Mouse (Mus musculus): ENCODE data around the gene Hoxd3. TPM values are rescaled to one million over a fixed set of nuclear protein-coding genes. Genes with fewer than 3 reads are reported as not detected.

Hoxd3 gene
- polyA plus RNA-seq, 1 experiment from 2014 or later, result 3.3 TPM

DNA sequence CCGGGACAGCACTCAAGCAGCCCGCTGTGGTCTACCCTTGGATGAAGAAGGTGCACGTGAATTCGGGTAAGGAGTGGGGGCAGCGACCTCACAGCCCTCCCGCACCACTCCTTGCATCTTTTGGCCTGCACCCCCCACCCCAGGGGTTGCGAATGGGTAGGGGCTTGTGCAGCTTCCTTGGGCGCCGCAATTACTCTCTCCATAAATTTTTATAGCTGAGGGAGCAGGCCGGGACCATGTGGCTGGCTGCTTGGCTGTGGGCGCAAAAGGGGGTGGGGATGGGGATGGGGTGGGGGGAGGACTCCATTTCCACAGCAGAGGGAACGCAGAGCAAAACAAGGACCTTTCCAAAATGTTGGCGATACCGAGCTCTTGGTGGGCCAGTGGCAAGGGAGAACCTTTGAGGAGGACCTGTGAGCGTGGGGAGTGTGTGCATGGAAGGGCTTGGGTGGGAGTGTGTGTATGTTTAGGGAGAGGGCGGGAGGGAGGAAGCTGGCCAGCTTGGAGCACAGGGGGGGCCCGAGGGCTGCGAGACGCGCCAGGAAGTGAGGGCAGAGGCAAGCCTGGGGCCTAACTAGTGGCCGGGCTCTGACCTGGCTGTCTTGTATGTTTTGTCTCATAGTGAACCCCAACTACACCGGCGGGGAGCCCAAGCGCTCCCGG lies 16.0 kb downstream of the Hoxd3 start:
- no peak overlapping the region for H3K27ac ChIP-seq
- no peak overlapping the region for H3K9ac ChIP-seq
- under 1% methylated on average over 24 of the region's 25 CpGs for WGBS
- H3K9me3 ChIP-seq, result no peaks in the 10 kb centered on the region
- H3K36me3 ChIP-seq, result no peaks in the 10 kb centered on the region
- H3K4me3 ChIP-seq, result peak overlapping the region; percentile 33
- peaks cover 98% of the 10 kb centered on the region for H3K27me3 ChIP-seq
- ATAC-seq (ENCODE audit: insufficient number of reproducible peaks, insufficient read depth, low FRiP score, low TSS enrichment, low read depth), result no peak
- H3K4me2 ChIP-seq, result peak overlapping the region; percentile 54
- peaks cover 8% of the 10 kb centered on the region for H3K4me1 ChIP-seq

DNA sequence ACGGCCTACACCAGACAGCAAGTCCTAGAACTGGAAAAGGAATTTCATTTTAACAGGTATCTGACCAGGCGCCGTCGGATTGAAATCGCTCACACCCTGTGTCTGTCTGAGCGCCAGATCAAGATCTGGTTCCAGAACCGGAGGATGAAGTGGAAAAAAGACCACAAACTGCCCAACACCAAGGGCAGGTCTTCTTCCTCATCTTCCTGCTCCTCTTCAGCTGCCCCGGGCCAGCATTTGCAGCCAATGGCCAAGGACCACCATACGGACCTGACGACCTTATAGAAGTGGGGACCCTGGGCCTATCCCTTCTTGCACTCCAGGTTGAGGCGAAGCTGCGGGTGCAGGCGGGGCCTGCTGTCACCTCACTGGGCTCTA lies 16.6 kb downstream of the Hoxd3 start:
- no peaks in the 10 kb centered on the region for H3K9me3 ChIP-seq
- peaks cover 9% of the 10 kb centered on the region for H3K4me1 ChIP-seq
- H3K4me2 ChIP-seq, result no peak overlapping the region
- H3K27me3 ChIP-seq, result peaks cover 98% of the 10 kb centered on the region
- H3K36me3 ChIP-seq, result no peaks in the 10 kb centered on the region
- whole genome bisulfite sequencing, result 4% methylated on average over 13 of the region's 13 CpGs
- no peak overlapping the region for H3K27ac ChIP-seq
- H3K9ac ChIP-seq, result no peak overlapping the region
- ATAC-seq (ENCODE audit: insufficient number of reproducible peaks, insufficient read depth, low FRiP score, low TSS enrichment, low read depth), result 0 out of 2 replicates have a peak, but pooled peaks have one; percentile 26
- no peak overlapping the region for H3K4me3 ChIP-seq

DNA sequence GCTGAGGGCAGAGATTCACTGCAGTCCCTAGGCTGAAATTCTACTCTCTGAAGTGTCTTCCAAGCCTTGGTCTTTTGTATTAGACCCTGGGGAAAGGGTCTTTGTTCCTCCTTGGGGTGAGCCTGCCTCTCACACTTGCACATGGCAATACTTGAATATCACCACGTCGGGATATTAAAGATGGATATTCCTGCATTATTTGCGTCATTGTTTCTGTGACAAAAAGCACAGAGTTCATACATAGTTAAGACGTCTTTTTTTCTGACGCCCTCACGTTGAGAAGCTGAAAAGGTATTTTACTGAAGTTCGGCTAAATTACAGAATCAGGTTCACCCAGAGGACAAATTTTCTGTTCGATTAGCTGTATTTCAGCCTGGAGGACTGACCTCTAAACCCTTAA lies 18.6 kb downstream of the Hoxd3 start:
- no peak for ATAC-seq (ENCODE audit: insufficient number of reproducible peaks, insufficient read depth, low FRiP score, low TSS enrichment, low read depth)
- Histone ChIP-seq H3K9ac (no peak overlapping the region), H3K9me3 (no peaks in the 10 kb centered on the region), H3K4me2 (no peak overlapping the region), H3K27me3 (peaks cover 98% of the 10 kb centered on the region), H3K36me3 (no peaks in the 10 kb centered on the region), H3K27ac (no peak overlapping the region), H3K4me3 (no peak overlapping the region), H3K4me1 (peaks cover 11% of the 10 kb centered on the region)
- WGBS, result 7% methylated on average over 8 of the region's 8 CpGs

GRCm38 (mm10) chr2:74731055-74731454 lies 19.3 kb downstream of the Hoxd3 start:
- peaks cover 18% of the 10 kb centered on the region for H3K4me1 ChIP-seq
- H3K36me3 ChIP-seq, result no peaks in the 10 kb centered on the region
- H3K27ac ChIP-seq, result no peak overlapping the region
- no peak overlapping the region for H3K4me2 ChIP-seq
- no peak overlapping the region for H3K4me3 ChIP-seq
- peaks cover 98% of the 10 kb centered on the region for H3K27me3 ChIP-seq
- H3K9ac ChIP-seq, result no peak overlapping the region
- ATAC-seq (ENCODE audit: insufficient number of reproducible peaks, insufficient read depth, low FRiP score, low TSS enrichment, low read depth), result no peak
- no peaks in the 10 kb centered on the region for H3K9me3 ChIP-seq

DNA sequence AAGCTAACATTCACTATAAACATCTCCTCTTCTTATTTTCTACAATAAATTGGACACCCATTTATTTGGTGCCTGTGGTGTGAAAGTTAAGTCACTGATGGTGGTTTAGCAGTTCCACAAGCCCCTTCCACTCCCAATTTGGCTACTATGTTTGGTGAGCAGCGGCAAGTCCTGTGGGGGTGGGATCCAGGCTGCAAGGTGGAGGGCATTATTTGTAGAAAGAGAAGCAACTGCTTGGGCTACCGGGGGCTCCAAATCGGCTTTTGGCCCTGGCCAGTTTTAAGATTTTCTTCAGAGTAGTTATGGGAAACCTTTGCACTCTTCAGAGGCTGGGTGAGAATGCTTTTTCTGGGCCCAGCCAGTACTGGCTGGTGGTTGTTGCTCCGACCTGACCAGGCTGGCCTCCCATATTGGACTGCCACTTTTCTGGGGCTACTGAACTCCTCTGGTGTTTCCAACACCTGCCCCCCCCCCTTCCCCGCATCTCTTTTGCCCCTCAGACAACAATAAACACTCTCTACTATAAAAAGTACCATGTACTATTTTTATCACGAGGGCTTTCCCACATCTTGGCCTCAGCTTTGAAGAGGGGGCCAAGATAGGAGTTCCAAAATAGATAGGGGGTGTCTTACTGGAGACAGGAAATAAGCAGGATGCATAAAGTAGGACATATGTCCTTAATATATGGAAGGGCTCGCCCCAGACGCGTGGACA lies 20.2 kb downstream of the Hoxd3 start:
- Histone ChIP-seq H3K27ac (no peak overlapping the region), H3K9ac (no peak overlapping the region), H3K4me3 (no peak overlapping the region), H3K4me2 (no peak overlapping the region), H3K9me3 (no peaks in the 10 kb centered on the region), H3K27me3 (peaks cover 98% of the 10 kb centered on the region), H3K4me1 (peaks cover 22% of the 10 kb centered on the region), H3K36me3 (no peaks in the 10 kb centered on the region)
- ATAC-seq (ENCODE audit: insufficient number of reproducible peaks, insufficient read depth, low FRiP score, low TSS enrichment, low read depth), result no peak
- WGBS, result 6% methylated on average over 9 of the region's 9 CpGs

DNA sequence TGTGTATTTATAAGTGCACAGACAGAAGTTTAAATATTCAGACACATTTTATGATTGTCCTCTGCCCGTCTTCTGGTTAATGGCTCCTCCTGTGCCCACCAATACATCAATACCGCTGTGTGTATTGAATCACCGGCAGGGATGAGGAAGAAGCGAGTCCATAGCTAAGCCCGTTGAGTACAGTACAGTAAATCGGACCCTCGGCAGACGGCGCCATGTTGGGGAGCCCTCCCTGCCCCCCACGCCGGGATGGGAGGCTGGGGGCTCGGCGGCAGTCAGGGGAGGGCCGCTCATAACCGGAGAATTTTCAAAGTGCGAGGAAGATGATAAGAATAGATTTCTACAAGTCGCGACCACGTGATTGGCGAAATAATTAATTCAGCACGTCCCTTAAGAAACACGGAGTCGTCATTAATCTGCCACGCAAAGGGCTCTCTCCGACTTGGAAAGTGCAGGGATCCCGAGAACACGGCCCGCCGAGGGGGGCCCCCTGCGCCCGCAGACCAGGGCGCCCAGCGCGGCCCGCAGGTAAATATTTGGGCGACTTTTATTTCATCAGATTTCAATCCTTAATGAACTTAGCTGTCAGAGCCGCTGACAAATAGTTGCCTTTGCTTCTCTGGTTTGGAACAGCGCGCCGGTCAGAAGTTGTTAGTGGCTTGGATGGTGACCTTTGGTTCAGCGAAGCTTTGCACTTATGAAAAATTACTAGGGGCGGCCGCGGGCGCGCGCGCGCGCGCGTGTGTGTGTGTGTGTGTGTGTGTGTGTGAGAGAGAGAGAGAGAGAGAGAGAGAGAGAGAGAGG lies 21.0 kb downstream of the Hoxd3 start:
- H3K9ac ChIP-seq, result no peak overlapping the region
- H3K4me3 ChIP-seq, result 0 out of 2 replicates have a peak overlapping the region, but pooled peaks have one; percentile 10
- no peaks in the 10 kb centered on the region for H3K36me3 ChIP-seq
- H3K4me2 ChIP-seq, result peak overlapping the region; percentile 22
- H3K27me3 ChIP-seq, result peaks cover 98% of the 10 kb centered on the region
- H3K27ac ChIP-seq, result no peak overlapping the region
- no peaks in the 10 kb centered on the region for H3K9me3 ChIP-seq
- 1% methylated on average over 50 of the region's 52 CpGs for WGBS
- ATAC-seq (ENCODE audit: insufficient number of reproducible peaks, insufficient read depth, low FRiP score, low TSS enrichment, low read depth), result no peak
- peaks cover 17% of the 10 kb centered on the region for H3K4me1 ChIP-seq

GRCm38 (mm10) chr2:74733317-74733661 lies 21.6 kb downstream of the Hoxd3 start:
- Histone ChIP-seq H3K27me3 (peaks cover 98% of the 10 kb centered on the region), H3K27ac (no peak overlapping the region), H3K4me3 (no peak overlapping the region), H3K4me1 (peaks cover 17% of the 10 kb centered on the region), H3K4me2 (no peak overlapping the region), H3K36me3 (no peaks in the 10 kb centered on the region), H3K9ac (no peak overlapping the region), H3K9me3 (no peaks in the 10 kb centered on the region)
- WGBS, result under 1% methylated on average over 16 of the region's 16 CpGs
- ATAC-seq (ENCODE audit: insufficient number of reproducible peaks, insufficient read depth, low FRiP score, low TSS enrichment, low read depth), result no peak

- H3K4me1 ChIP-seq, result peaks cover 17% of the 10 kb centered on the region
- H3K27me3 ChIP-seq, result peaks cover 98% of the 10 kb centered on the region
- H3K9ac ChIP-seq, result no peak overlapping the region
- no peak for ATAC-seq (ENCODE audit: insufficient number of reproducible peaks, insufficient read depth, low FRiP score, low TSS enrichment, low read depth)
- H3K9me3 ChIP-seq, result no peaks in the 10 kb centered on the region
- H3K4me2 ChIP-seq, result no peak overlapping the region
- H3K36me3 ChIP-seq, result no peaks in the 10 kb centered on the region
- WGBS, result 2% methylated on average over 6 of the region's 6 CpGs
- H3K27ac ChIP-seq, result no peak overlapping the region
- H3K4me3 ChIP-seq, result no peak overlapping the region
Observed at GRCm38 (mm10) chr2:74733765-74734164, 22.0 kb downstream of the Hoxd3 start.

- H3K9ac ChIP-seq, result no peak overlapping the region
- H3K4me1 ChIP-seq, result peaks cover 17% of the 10 kb centered on the region
- ATAC-seq (ENCODE audit: insufficient number of reproducible peaks, insufficient read depth, low FRiP score, low TSS enrichment, low read depth), result no peak
- 2% methylated on average over 13 of the region's 13 CpGs for WGBS
- H3K9me3 ChIP-seq, result no peaks in the 10 kb centered on the region
- no peak overlapping the region for H3K4me2 ChIP-seq
- no peak overlapping the region for H3K4me3 ChIP-seq
- H3K36me3 ChIP-seq, result no peaks in the 10 kb centered on the region
- H3K27ac ChIP-seq, result no peak overlapping the region
- H3K27me3 ChIP-seq, result peaks cover 98% of the 10 kb centered on the region
Observed at GRCm38 (mm10) chr2:74734451-74734850, 22.7 kb downstream of the Hoxd3 start.

DNA sequence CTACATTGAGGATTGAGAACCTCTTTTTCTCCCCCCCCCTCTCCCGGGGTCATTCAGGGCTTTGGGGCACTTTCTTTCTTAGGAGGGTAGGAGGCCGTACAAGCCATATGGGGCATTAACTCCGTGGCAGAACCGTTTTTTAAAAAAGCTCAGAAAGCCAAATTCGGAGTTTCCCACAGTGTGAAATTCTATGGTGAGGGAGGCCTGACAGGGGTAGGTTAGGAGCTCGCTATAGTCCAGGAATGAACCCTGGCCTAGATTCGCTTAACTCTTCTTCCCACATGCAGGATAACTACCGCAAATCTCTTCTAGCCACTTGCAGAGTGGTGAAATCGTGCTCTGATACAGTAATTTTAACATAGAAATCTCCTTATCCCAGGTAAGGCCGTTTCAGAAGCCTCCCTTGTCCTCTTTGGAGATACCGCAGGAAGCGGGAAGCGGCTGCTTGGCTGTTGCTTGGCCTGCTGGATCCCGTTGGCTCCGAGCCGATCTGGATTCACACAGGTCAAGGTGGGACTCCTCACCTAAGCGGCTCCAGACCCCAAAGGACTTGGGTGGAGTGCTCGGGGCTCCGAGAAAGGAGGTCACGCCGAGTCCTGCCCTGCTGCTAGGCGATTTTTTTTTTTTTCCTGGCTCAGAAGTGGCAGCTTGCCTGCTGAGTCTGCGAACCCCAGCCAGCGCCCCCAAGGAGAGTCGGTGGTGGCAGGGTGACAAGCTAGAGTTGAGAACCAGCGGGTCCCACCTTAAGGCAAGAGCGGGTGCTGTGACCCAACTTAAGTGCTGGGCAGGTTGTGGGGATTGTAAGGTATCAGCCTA lies 23.5 kb downstream of the Hoxd3 start:
- Histone ChIP-seq H3K9ac (no peak overlapping the region), H3K27ac (no peak overlapping the region), H3K9me3 (no peaks in the 10 kb centered on the region), H3K4me3 (no peak overlapping the region), H3K4me1 (peaks cover 17% of the 10 kb centered on the region), H3K4me2 (peak overlapping the region; percentile 46; the same call in 1 of the 2 replicates), H3K27me3 (peaks cover 100% of the 10 kb centered on the region), H3K36me3 (no peaks in the 10 kb centered on the region)
- 3% methylated on average over 27 of the region's 27 CpGs for WGBS
- ATAC-seq (ENCODE audit: insufficient number of reproducible peaks, insufficient read depth, low FRiP score, low TSS enrichment, low read depth), result no peak

All from embryonic facial prominence, embryonic 13.5 days (tissue).